Mouse (Mus musculus) brain, embryonic 14.5 days (tissue): ENCODE results near the gene Sh2d5.

Experiments
- CTCF ChIP-seq: fragments of 200-500 bp; IDR thresholded peaks from 2 replicates; pipeline ENCODE4 v1.5.1; 2012; ENCODE audit warnings: inconsistent platforms, mild to moderate bottlenecking, moderate library complexity, borderline replicate concordance; ENCODE audit not compliant: insufficient read depth, insufficient read length; ENCODE audit errors: extremely low read depth
- POLR2A ChIP-seq: fragments of 200-500 bp; IDR thresholded peaks from 2 replicates; pipeline ENCODE4 v1.6.1; 2012; ENCODE audit warnings: mild to moderate bottlenecking, inconsistent platforms, borderline replicate concordance; ENCODE audit not compliant: poor library complexity, insufficient read depth, insufficient read length, severe bottlenecking; ENCODE audit errors: extremely low read depth

GRCm38 (mm10) chr4:138257116-138257687 lies 7.0 kb downstream of the Sh2d5 start:
- TF ChIP-seq CTCF (no peak), POLR2A (no peak)
